Mouse (Mus musculus): ENCODE data around the gene Ddias. TPM values are rescaled to one million over a fixed set of nuclear protein-coding genes. Genes with fewer than 3 reads are reported as not detected.
A peak's percentile ranks its signal among the peaks of the same experiment; 100 is the strongest.

Gene Ddias
- polyA plus RNA-seq, 1 experiment from 2014 or later: 7.5 TPM

GRCm38 (mm10) chr7:92884998-92885660 is 11.1 kb upstream of the Ddias start:
- Histone ChIP-seq H3K4me3 (no peak overlapping the region), H3K4me1 (no peaks in the 10 kb centered on the region), H3K36me3 (no peaks in the 10 kb centered on the region), H3K9ac (replicated peaks) (no peak overlapping the region), H3K27ac (replicated peaks) (no peak overlapping the region), H3K27me3 (no peaks in the 10 kb centered on the region), H3K9me3 (no peaks in the 10 kb centered on the region), H3K4me2 (replicated peaks) (no peak overlapping the region)
- ATAC-seq (replicated peaks): no peak
- WGBS: 89% methylated on average over 6 of the region's 6 CpGs

- Histone ChIP-seq H3K4me2 (replicated peaks) (no peak overlapping the region), H3K9me3 (no peaks in the 10 kb centered on the region), H3K36me3 (no peaks in the 10 kb centered on the region), H3K27me3 (no peaks in the 10 kb centered on the region), H3K9ac (replicated peaks) (no peak overlapping the region), H3K27ac (replicated peaks) (no peak overlapping the region), H3K4me3 (no peak overlapping the region), H3K4me1 (no peaks in the 10 kb centered on the region)
- WGBS: 86% methylated on average over 9 of the region's 9 CpGs
- ATAC-seq (replicated peaks): no peak
Observed at GRCm38 (mm10) chr7:92883850-92884716, 10.0 kb upstream of the Ddias start.

- 85% methylated on average over 7 of the region's 7 CpGs for WGBS
- Histone ChIP-seq H3K9ac (replicated peaks) (no peak overlapping the region), H3K27ac (replicated peaks) (no peak overlapping the region)
Observed at GRCm38 (mm10) chr7:92878575-92879285, 4.7 kb upstream of the Ddias start.

GRCm38 (mm10) chr7:92876538-92876937 is 2.5 kb upstream of the Ddias start:
- H3K4me2 ChIP-seq (replicated peaks): peak overlapping the region; percentile 14
- ATAC-seq (replicated peaks): no peak
- 57% methylated on average over 7 of the region's 7 CpGs for WGBS
- H3K36me3 ChIP-seq: no peaks in the 10 kb centered on the region
- no peak overlapping the region; the same call in 1 of the 2 replicates for H3K4me3 ChIP-seq
- H3K9me3 ChIP-seq: no peaks in the 10 kb centered on the region
- no peak overlapping the region for H3K27ac ChIP-seq (replicated peaks)
- peaks cover 23% of the 10 kb centered on the region for H3K4me1 ChIP-seq
- H3K9ac ChIP-seq (replicated peaks): no peak overlapping the region
- no peaks in the 10 kb centered on the region for H3K27me3 ChIP-seq

More at GRCm38 (mm10) chr7:92878575-92879285, 4.7 kb upstream of the Ddias start:
- ATAC-seq (replicated peaks): no peak
- H3K4me1 ChIP-seq: peaks cover 16% of the 10 kb centered on the region
- no peaks in the 10 kb centered on the region for H3K9me3 ChIP-seq
- H3K27me3 ChIP-seq: no peaks in the 10 kb centered on the region
- no peaks in the 10 kb centered on the region for H3K36me3 ChIP-seq
- no peak overlapping the region for H3K4me3 ChIP-seq
- no peak overlapping the region for H3K4me2 ChIP-seq (replicated peaks)

GRCm38 (mm10) chr7:92876066-92876465 is 2.0 kb upstream of the Ddias start:
- peak overlapping the region; percentile 68 for H3K4me2 ChIP-seq (replicated peaks)
- peaks cover 23% of the 10 kb centered on the region for H3K4me1 ChIP-seq
- no peaks in the 10 kb centered on the region for H3K27me3 ChIP-seq
- peak overlapping the region; percentile 86 for H3K4me3 ChIP-seq
- WGBS: 40% methylated on average over 3 of the region's 3 CpGs
- no peaks in the 10 kb centered on the region for H3K36me3 ChIP-seq
- H3K27ac ChIP-seq (replicated peaks): peak overlapping the region; percentile 98; the same call in 1 of the 2 replicates
- no peak for ATAC-seq (replicated peaks)
- H3K9me3 ChIP-seq: no peaks in the 10 kb centered on the region
- H3K9ac ChIP-seq (replicated peaks): peak overlapping the region; percentile 83; the same call in 1 of the 2 replicates

GRCm38 (mm10) chr7:92874761-92875408 is 838 bp upstream of the Ddias start:
- Histone ChIP-seq H3K4me2 (replicated peaks) (peak overlapping the region; percentile 68), H3K36me3 (no peaks in the 10 kb centered on the region), H3K4me1 (peaks cover 23% of the 10 kb centered on the region), H3K9me3 (no peaks in the 10 kb centered on the region), H3K27me3 (no peaks in the 10 kb centered on the region), H3K9ac (replicated peaks) (peak overlapping the region; percentile 83), H3K27ac (replicated peaks) (peak overlapping the region; percentile 98), H3K4me3 (peak overlapping the region; percentile 86)
- whole genome bisulfite sequencing: 0% methylated on average over 29 of the region's 29 CpGs
- peak; percentile 91 for ATAC-seq (replicated peaks)

- H3K36me3 ChIP-seq: no peaks in the 10 kb centered on the region
- H3K9ac ChIP-seq (replicated peaks): no peak overlapping the region
- no peaks in the 10 kb centered on the region for H3K27me3 ChIP-seq
- H3K4me1 ChIP-seq: peaks cover 20% of the 10 kb centered on the region
- ATAC-seq (replicated peaks): no peak
- H3K27ac ChIP-seq (replicated peaks): no peak overlapping the region
- no peak overlapping the region for H3K4me3 ChIP-seq
- no peaks in the 10 kb centered on the region for H3K9me3 ChIP-seq
- 95% methylated on average over 4 of the region's 4 CpGs for WGBS
- no peak overlapping the region for H3K4me2 ChIP-seq (replicated peaks)
Observed at GRCm38 (mm10) chr7:92871596-92871995, 2.5 kb downstream of the Ddias start.

- Histone ChIP-seq H3K27ac (replicated peaks) (no peak overlapping the region), H3K36me3 (no peaks in the 10 kb centered on the region), H3K9me3 (no peaks in the 10 kb centered on the region), H3K4me1 (peaks cover 8% of the 10 kb centered on the region), H3K9ac (replicated peaks) (no peak overlapping the region), H3K4me2 (replicated peaks) (no peak overlapping the region), H3K27me3 (no peaks in the 10 kb centered on the region), H3K4me3 (no peak overlapping the region)
- no peak for ATAC-seq (replicated peaks)
- WGBS: 71% methylated on average over 3 of the region's 3 CpGs
Observed at GRCm38 (mm10) chr7:92870161-92870560, 3.9 kb downstream of the Ddias start.

- H3K4me3 ChIP-seq: no peak overlapping the region
- H3K27me3 ChIP-seq: no peaks in the 10 kb centered on the region
- no peak overlapping the region for H3K9ac ChIP-seq (replicated peaks)
- no peak overlapping the region for H3K27ac ChIP-seq (replicated peaks)
- H3K36me3 ChIP-seq: peaks cover 2% of the 10 kb centered on the region; the same call in 1 of the 2 replicates
- no peak overlapping the region for H3K4me2 ChIP-seq (replicated peaks)
- no peak for ATAC-seq (replicated peaks)
- no peaks in the 10 kb centered on the region for H3K9me3 ChIP-seq
- no peaks in the 10 kb centered on the region for H3K4me1 ChIP-seq
- 27% methylated on average over 2 of the region's 2 CpGs for WGBS
Observed at GRCm38 (mm10) chr7:92866526-92866925, 7.5 kb downstream of the Ddias start.

- Histone ChIP-seq H3K9me3 (no peaks in the 10 kb centered on the region), H3K27me3 (no peaks in the 10 kb centered on the region), H3K36me3 (no peaks in the 10 kb centered on the region), H3K9ac (replicated peaks) (no peak overlapping the region), H3K4me2 (replicated peaks) (no peak overlapping the region), H3K4me1 (no peaks in the 10 kb centered on the region), H3K27ac (replicated peaks) (no peak overlapping the region), H3K4me3 (no peak overlapping the region)
- 90% methylated on average over 3 of the region's 3 CpGs for WGBS
- ATAC-seq (replicated peaks): no peak
Observed at GRCm38 (mm10) chr7:92848246-92848645, 25.8 kb downstream of the Ddias start.

GRCm38 (mm10) chr7:92842254-92842653 is 31.8 kb downstream of the Ddias start:
- H3K36me3 ChIP-seq: no peaks in the 10 kb centered on the region
- no peaks in the 10 kb centered on the region for H3K27me3 ChIP-seq
- no peak overlapping the region for H3K9ac ChIP-seq (replicated peaks)
- 86% methylated on average over 2 of the region's 2 CpGs for WGBS
- ATAC-seq (replicated peaks): no peak
- no peak overlapping the region for H3K27ac ChIP-seq (replicated peaks)
- no peaks in the 10 kb centered on the region for H3K9me3 ChIP-seq
- H3K4me2 ChIP-seq (replicated peaks): no peak overlapping the region
- H3K4me3 ChIP-seq: no peak overlapping the region
- H3K4me1 ChIP-seq: no peaks in the 10 kb centered on the region
